Comparison of ENCODE assay signal across 20 mouse cellular contexts in genomic region chr17:14906611-14907010, GRCm38 (mm10). TPM values are rescaled to one million over a fixed set of nuclear protein-coding genes. Genes with fewer than 3 reads are reported as not detected.
DNase-seq lines count a peak whose midpoint lies in the region; ATAC-seq and TF ChIP-seq lines count a peak whose summit lies in the region.
"Had no signal": no experiment of that assay in that cellular context is flagged by ENCODE, and none has a peak within 500 bp of the region (broad histone marks: within the 10 kb centered on the region; RNA-seq: fewer than 3 reads in every experiment).

No protein-coding gene starts in this region.

- no peaks in the 10 kb centered on the region for H3K4me1 ChIP-seq in midbrain, embryonic 13.5 days (replicated peaks)
- peaks cover 3% of the 10 kb centered on the region; the same call in 1 of the 2 replicates for H3K4me1 ChIP-seq in midbrain, embryonic 16.5 days (ENCODE audit: control insufficient read depth, insufficient read depth, low read length)
- no peaks in the 10 kb centered on the region for H3K4me1 ChIP-seq in stomach, embryonic 16.5 days (ENCODE audit: control insufficient read depth, insufficient read depth, low read length)
- H3K4me1 ChIP-seq: embryonic facial prominence, embryonic 12.5 days; liver, embryonic 12.5 days had no signal

- no peak for TF ChIP-seq CTCF in gastrocnemius, adult 2 months (IDR thresholded peaks at IDR 0.05)

- no peaks in the 10 kb centered on the region for H3K9me3 ChIP-seq in midbrain, embryonic 13.5 days
- H3K9me3 ChIP-seq in midbrain, embryonic 16.5 days (replicated peaks; ENCODE audit: control insufficient read depth, low read length, poor library complexity, severe bottlenecking) = no peaks in the 10 kb centered on the region
- H3K9me3 ChIP-seq in stomach, embryonic 16.5 days (replicated peaks; ENCODE audit: control insufficient read depth, low read length) = no peaks in the 10 kb centered on the region
- H3K9me3 ChIP-seq: embryonic facial prominence, embryonic 12.5 days; limb, embryonic 12.5 days; liver, embryonic 12.5 days had no signal

- WGBS in midbrain, embryonic 13.5 days = 16% methylated on average over 1 of the region's 1 CpGs
- WGBS in midbrain, embryonic 16.5 days = 34% methylated on average over 1 of the region's 1 CpGs
- WGBS in stomach, embryonic 16.5 days = 23% methylated on average over 1 of the region's 1 CpGs

- intact Hi-C loops in gastrocnemius, adult 2 months (cut with DNase I) = loop anchor here (10.0 kb wide), 2 partner anchors 212 to 672 kb away; partner anchors contain the start of gene Thbs2

- H3K4me3 ChIP-seq in gastrocnemius, adult 2 months = no peak overlapping the region
- no peak overlapping the region for H3K4me3 ChIP-seq in midbrain, embryonic 13.5 days (replicated peaks)
- no peak overlapping the region for H3K4me3 ChIP-seq in midbrain, embryonic 16.5 days (ENCODE audit: low read depth, low read length)
- H3K4me3 ChIP-seq in stomach, embryonic 16.5 days (replicated peaks; ENCODE audit: low read length) = no peak overlapping the region
- H3K4me3 ChIP-seq: embryonic facial prominence, embryonic 12.5 days; heart, adult 2 months; limb, embryonic 12.5 days; liver, embryonic 12.5 days had no signal

- H3K27ac ChIP-seq in gastrocnemius, adult 2 months = peak overlapping the region; percentile 43; the same call in 1 of the 2 replicates
- H3K27ac ChIP-seq in midbrain, embryonic 13.5 days = no peak overlapping the region
- no peak overlapping the region for H3K27ac ChIP-seq in midbrain, embryonic 16.5 days (ENCODE audit: low read length)
- H3K27ac ChIP-seq in stomach, embryonic 16.5 days (ENCODE audit: low read length) = no peak overlapping the region
- H3K27ac ChIP-seq: embryonic facial prominence, embryonic 12.5 days; heart, adult 2 months; hindbrain, embryonic 14.5 days; limb, embryonic 12.5 days; liver, embryonic 12.5 days had no signal

- DNase-seq in gastrocnemius, adult 2 months = peak; percentile 24
- no peak for DNase-seq in gastrocnemius, postnatal 25 days
- peak; percentile 35 for DNase-seq in Muller cell, postnatal 12 days (ENCODE audit: inconsistent ontology term)
- DNase-seq in frontal cortex, postnatal 36 days (ENCODE audit: low spot score in 2 of 2) = no peak
- no peak for DNase-seq in cerebellum, adult 11-12 months
- DNase-seq: adrenal gland, postnatal 10 days; B cell, adult 2 months; cerebellum, adult 9-11 months; kidney, adult 11 months; lung, adult 2 months; lung, postnatal 36 days had no signal

- H3K27me3 ChIP-seq in midbrain, embryonic 13.5 days = no peaks in the 10 kb centered on the region
- no peaks in the 10 kb centered on the region for H3K27me3 ChIP-seq in midbrain, embryonic 16.5 days (ENCODE audit: control insufficient read depth, insufficient read depth, low read depth, low read length)
- H3K27me3 ChIP-seq in stomach, embryonic 16.5 days (ENCODE audit: control insufficient read depth, insufficient read depth, low read length) = no peaks in the 10 kb centered on the region
- H3K27me3 ChIP-seq: embryonic facial prominence, embryonic 12.5 days; limb, embryonic 12.5 days had no signal

- H3K4me2 ChIP-seq in midbrain, embryonic 13.5 days (replicated peaks) = no peak overlapping the region
- H3K4me2 ChIP-seq in midbrain, embryonic 16.5 days (ENCODE audit: low read length) = no peak overlapping the region
- H3K4me2 ChIP-seq in stomach, embryonic 16.5 days (ENCODE audit: low read depth, low read length) = no peak overlapping the region
- H3K4me2 ChIP-seq: embryonic facial prominence, embryonic 12.5 days; hindbrain, embryonic 14.5 days; limb, embryonic 12.5 days; liver, embryonic 12.5 days had no signal

- ATAC-seq in midbrain, embryonic 13.5 days = no peak
- no peak for ATAC-seq in midbrain, embryonic 16.5 days
- no peak for ATAC-seq in stomach, embryonic 16.5 days (ENCODE audit: insufficient read depth, low FRiP score)
- ATAC-seq: forebrain, embryonic 16.5 days; liver, embryonic 12.5 days had no signal

- no peaks in the 10 kb centered on the region for H3K36me3 ChIP-seq in midbrain, embryonic 13.5 days
- no peaks in the 10 kb centered on the region for H3K36me3 ChIP-seq in midbrain, embryonic 16.5 days (ENCODE audit: control insufficient read depth, insufficient read depth, low read length)
- no peaks in the 10 kb centered on the region for H3K36me3 ChIP-seq in stomach, embryonic 16.5 days (ENCODE audit: control insufficient read depth, insufficient read depth, low read length)
- H3K36me3 ChIP-seq: embryonic facial prominence, embryonic 12.5 days; limb, embryonic 12.5 days; liver, embryonic 12.5 days had no signal

- 0 out of 2 replicates have a peak overlapping the region, but pooled peaks have one; percentile 1 for H3K9ac ChIP-seq in midbrain, embryonic 13.5 days (replicated peaks)
- H3K9ac ChIP-seq in midbrain, embryonic 16.5 days (ENCODE audit: low read depth, low read length) = no peak overlapping the region
- H3K9ac ChIP-seq in stomach, embryonic 16.5 days (ENCODE audit: low read length) = 0 out of 2 replicates have a peak overlapping the region, but pooled peaks have one; percentile 15
- H3K9ac ChIP-seq: embryonic facial prominence, embryonic 12.5 days; hindbrain, embryonic 14.5 days; limb, embryonic 12.5 days; liver, embryonic 12.5 days had no signal

RNA-seq across cellular contexts. Expression of gene Wdr27, which starts 36.3 kb away (rescaled TPM):
- total RNA-seq in gastrocnemius, adult 2 months (2021) = 1 to 10 TPM in 1 of 2 experiments, under 1 TPM in 1; 0.94 to 3.0 TPM
- 1 to 10 TPM in 1 of 2 experiments, under 1 TPM in 1; 0.83 to 2.1 TPM for total RNA-seq in gastrocnemius, postnatal 25 days (2021)
- polyA plus RNA-seq in midbrain, embryonic 13.5 days (2015; fragmentation: Nextera tagmentation; extraction: Ambion mirVana) = 4.7 and 9.0 TPM in 2 replicates
- polyA plus RNA-seq in midbrain, embryonic 16.5 days (2015; fragmentation: Nextera tagmentation; extraction: Ambion mirVana) = 8.8 and 9.2 TPM in 2 replicates
- polyA plus RNA-seq in stomach, embryonic 16.5 days (2015; fragmentation: Nextera tagmentation; extraction: Ambion mirVana) = 6.2 and 6.3 TPM in 2 replicates

RNA-seq across cellular contexts. Expression of gene 1600012H06Rik, which starts 36.4 kb away (rescaled TPM):
- 1 to 10 TPM; 8.1 to 9.9 TPM for total RNA-seq in gastrocnemius, adult 2 months (2021)
- 1 to 10 TPM; 7.0 to 9.0 TPM for total RNA-seq in gastrocnemius, postnatal 25 days (2021)
- 27.4 and 28.2 TPM in 2 replicates for polyA plus RNA-seq in midbrain, embryonic 13.5 days (2015; fragmentation: Nextera tagmentation; extraction: Ambion mirVana)
- polyA plus RNA-seq in midbrain, embryonic 16.5 days (2015; fragmentation: Nextera tagmentation; extraction: Ambion mirVana) = 24.1 and 26.2 TPM in 2 replicates
- polyA plus RNA-seq in stomach, embryonic 16.5 days (2015; fragmentation: Nextera tagmentation; extraction: Ambion mirVana) = 41.8 and 48.2 TPM in 2 replicates

RNA-seq across cellular contexts. Expression of gene Phf10, which starts 54.5 kb away (rescaled TPM):
- 10 to 100 TPM; 46.9 to 54.2 TPM for total RNA-seq in gastrocnemius, adult 2 months (2021)
- total RNA-seq in gastrocnemius, postnatal 25 days (2021) = 10 to 100 TPM; 44.2 to 46.5 TPM
- polyA plus RNA-seq in midbrain, embryonic 13.5 days (2015; fragmentation: Nextera tagmentation; extraction: Ambion mirVana) = 19.0 and 19.2 TPM in 2 replicates
- 12.8 and 14.2 TPM in 2 replicates for polyA plus RNA-seq in midbrain, embryonic 16.5 days (2015; fragmentation: Nextera tagmentation; extraction: Ambion mirVana)
- polyA plus RNA-seq in stomach, embryonic 16.5 days (2015; fragmentation: Nextera tagmentation; extraction: Ambion mirVana) = 32.9 and 34.4 TPM in 2 replicates

Comparison
In these comparisons a context has a peak if more than half of its experiments do, and no peak if none do; other contexts are left out.
1. DNase-seq: peak in gastrocnemius, adult 2 months (single experiment) and Muller cell, postnatal 12 days (single experiment); none in gastrocnemius, postnatal 25 days (single experiment), frontal cortex, postnatal 36 days (0 of 2) and cerebellum, adult 11-12 months (single experiment).